Mouse (Mus musculus): Measurements from ENCODE around the gene Runx3. TPM values are rescaled to one million over a fixed set of nuclear protein-coding genes. Genes with fewer than 3 reads are reported as not detected.

Gene Runx3
- polyA plus RNA-seq (2012; rRNA removed): 0.03 and 0.25 TPM in 2 replicates

GRCm38 (mm10) chr4:135120342-135121100, at the start of gene Runx3:
Gene Runx3, plus strand, starts transcription at chr4:135120652.

Other genes with a start within 250 kb of the Runx3 start
- 168 and 172 TPM in 2 replicates for gene Tmem50a, start 205.6 kb upstream of the Runx3 start, polyA plus RNA-seq (2012; rRNA removed)
- 622 and 653 TPM in 2 replicates for gene Rsrp1, start 197.1 kb upstream of the Runx3 start, polyA plus RNA-seq (2012; rRNA removed)
- 59.8 TPM in 2 replicates for gene Syf2, start 189.8 kb upstream of the Runx3 start, polyA plus RNA-seq (2012; rRNA removed)
- 37.5 and 42.2 TPM in 2 replicates for gene Clic4, start 152.2 kb downstream of the Runx3 start, polyA plus RNA-seq (2012; rRNA removed)
- gene Srrm1, start 232.7 kb downstream of the Runx3 start, polyA plus RNA-seq (2012; rRNA removed): 108 and 113 TPM in 2 replicates

Measured in central nervous system, embryonic 18 days (tissue).